Mouse (Mus musculus): ENCODE data around the gene Sh2d3c. TPM values are rescaled to one million over a fixed set of nuclear protein-coding genes. Genes with fewer than 3 reads are reported as not detected.

Sh2d3c gene
- polyA plus RNA-seq, 1 experiment = 25.3 TPM

GRCm38 (mm10) chr2:32694691-32695090, 26.2 kb upstream of the Sh2d3c start:
- no peak overlapping the region for H3K27ac ChIP-seq (ENCODE audit: insufficient read depth, low read depth, low read length)
- H3K4me1 ChIP-seq (ENCODE audit: control insufficient read depth, insufficient read depth, insufficient read length, low read length) = peaks cover 13% of the 10 kb centered on the region
- peak overlapping the region; percentile 54 for H3K4me3 ChIP-seq (ENCODE audit: low read depth, low read length)
- WGBS = 79% methylated on average over 12 of the region's 12 CpGs
- TF ChIP-seq CTCF (IDR thresholded peaks at IDR 0.05; ENCODE audit: extremely low read depth, insufficient read length, insufficient replicate concordance, low read depth, low read length) (no peak), POLR2A (IDR thresholded peaks at IDR 0.05; ENCODE audit: low read depth, low read length) (no peak)
- no peaks in the 10 kb centered on the region for H3K27me3 ChIP-seq (ENCODE audit: control insufficient read depth, insufficient read depth, low read length)
- no peaks in the 10 kb centered on the region for H3K36me3 ChIP-seq (ENCODE audit: control insufficient read depth, insufficient read depth, low read length)

- no peak for TF ChIP-seq CTCF (IDR thresholded peaks at IDR 0.05; ENCODE audit: extremely low read depth, insufficient read length, insufficient replicate concordance, low read depth, low read length)
- no peaks in the 10 kb centered on the region for H3K27me3 ChIP-seq (ENCODE audit: control insufficient read depth, insufficient read depth, low read length)
- 87% methylated on average over 6 of the region's 6 CpGs for WGBS
- no peak overlapping the region for H3K4me3 ChIP-seq (ENCODE audit: low read depth, low read length)
- peaks cover 1% of the 10 kb centered on the region for H3K36me3 ChIP-seq (ENCODE audit: control insufficient read depth, insufficient read depth, low read length)
- peaks cover 13% of the 10 kb centered on the region; the same call in 1 of the 2 replicates for H3K4me1 ChIP-seq (ENCODE audit: control insufficient read depth, insufficient read depth, insufficient read length, low read length)
- H3K27ac ChIP-seq (ENCODE audit: insufficient read depth, low read depth, low read length) = no peak overlapping the region
Observed at GRCm38 (mm10) chr2:32699680-32700079, 21.2 kb upstream of the Sh2d3c start.

- Histone ChIP-seq H3K4me1 (ENCODE audit: control insufficient read depth, insufficient read depth, insufficient read length, low read length) (peaks cover 15% of the 10 kb centered on the region; the same call in 1 of the 2 replicates), H3K4me3 (ENCODE audit: low read depth, low read length) (no peak overlapping the region), H3K27ac (ENCODE audit: insufficient read depth, low read depth, low read length) (no peak overlapping the region), H3K36me3 (ENCODE audit: control insufficient read depth, insufficient read depth, low read length) (peaks cover 13% of the 10 kb centered on the region), H3K27me3 (ENCODE audit: control insufficient read depth, insufficient read depth, low read length) (no peaks in the 10 kb centered on the region)
- no peak for TF ChIP-seq POLR2A (IDR thresholded peaks at IDR 0.05; ENCODE audit: low read depth, low read length)
- no peak for TF ChIP-seq CTCF (IDR thresholded peaks at IDR 0.05; ENCODE audit: extremely low read depth, insufficient read length, insufficient replicate concordance, low read depth, low read length)
- 89% methylated on average over 14 of the region's 14 CpGs for WGBS
Observed at GRCm38 (mm10) chr2:32700966-32701743, 19.7 kb upstream of the Sh2d3c start.

- 50% methylated on average over 8 of the region's 8 CpGs for WGBS
- Histone ChIP-seq H3K4me1 (ENCODE audit: control insufficient read depth, insufficient read depth, insufficient read length, low read length) (peaks cover 15% of the 10 kb centered on the region; the same call in 1 of the 2 replicates), H3K27me3 (ENCODE audit: control insufficient read depth, insufficient read depth, low read length) (no peaks in the 10 kb centered on the region), H3K4me3 (ENCODE audit: low read depth, low read length) (no peak overlapping the region), H3K27ac (ENCODE audit: insufficient read depth, low read depth, low read length) (0 out of 2 replicates have a peak overlapping the region, but pooled peaks have one; percentile 4), H3K36me3 (ENCODE audit: control insufficient read depth, insufficient read depth, low read length) (peaks cover 29% of the 10 kb centered on the region)
- no peak for TF ChIP-seq CTCF (IDR thresholded peaks at IDR 0.05; ENCODE audit: extremely low read depth, insufficient read length, insufficient replicate concordance, low read depth, low read length)
- no peak for TF ChIP-seq POLR2A (IDR thresholded peaks at IDR 0.05; ENCODE audit: low read depth, low read length)
Observed at GRCm38 (mm10) chr2:32703046-32703445, 17.8 kb upstream of the Sh2d3c start.

- H3K4me3 ChIP-seq (ENCODE audit: low read depth, low read length) = no peak within 1 kb of the TSS
- TF ChIP-seq CTCF (IDR thresholded peaks at IDR 0.05; ENCODE audit: extremely low read depth, insufficient read length, insufficient replicate concordance, low read depth, low read length) = no peak
- no peak for TF ChIP-seq POLR2A (IDR thresholded peaks at IDR 0.05; ENCODE audit: low read depth, low read length)
- H3K27ac ChIP-seq (ENCODE audit: insufficient read depth, low read depth, low read length) = peak within 1 kb of the TSS; percentile 4; the same call in 1 of the 2 replicates
Observed at GRCm38 (mm10) chr2:32704021-32704421, 16.8 kb upstream of the Sh2d3c start, which contains the start of gene Fpgs. Fpgs (minus strand) TSS chr2:32704145.

GRCm38 (mm10) chr2:32705018-32705417, 15.8 kb upstream of the Sh2d3c start:
- Histone ChIP-seq H3K4me3 (ENCODE audit: low read depth, low read length) (no peak overlapping the region), H3K4me1 (ENCODE audit: control insufficient read depth, insufficient read depth, insufficient read length, low read length) (peaks cover 15% of the 10 kb centered on the region; the same call in 1 of the 2 replicates), H3K36me3 (ENCODE audit: control insufficient read depth, insufficient read depth, low read length) (peaks cover 46% of the 10 kb centered on the region), H3K27me3 (ENCODE audit: control insufficient read depth, insufficient read depth, low read length) (no peaks in the 10 kb centered on the region), H3K27ac (ENCODE audit: insufficient read depth, low read depth, low read length) (no peak overlapping the region)
- WGBS = 91% methylated on average over 7 of the region's 7 CpGs
- TF ChIP-seq CTCF (IDR thresholded peaks at IDR 0.05; ENCODE audit: extremely low read depth, insufficient read length, insufficient replicate concordance, low read depth, low read length) = no peak
- TF ChIP-seq POLR2A (IDR thresholded peaks at IDR 0.05; ENCODE audit: low read depth, low read length) = no peak

More at GRCm38 (mm10) chr2:32704021-32704421, 16.8 kb upstream of the Sh2d3c start, which contains the start of gene Fpgs:
- Histone ChIP-seq H3K36me3 (ENCODE audit: control insufficient read depth, insufficient read depth, low read length) (peaks cover 38% of the 10 kb centered on the region), H3K27me3 (ENCODE audit: control insufficient read depth, insufficient read depth, low read length) (no peaks in the 10 kb centered on the region), H3K4me1 (ENCODE audit: control insufficient read depth, insufficient read depth, insufficient read length, low read length) (peaks cover 15% of the 10 kb centered on the region; the same call in 1 of the 2 replicates)
- 30% methylated on average over 2 of the region's 2 CpGs for WGBS

GRCm38 (mm10) chr2:32706971-32707370, 13.9 kb upstream of the Sh2d3c start:
- Histone ChIP-seq H3K36me3 (ENCODE audit: control insufficient read depth, insufficient read depth, low read length) (peaks cover 55% of the 10 kb centered on the region), H3K4me3 (ENCODE audit: low read depth, low read length) (no peak overlapping the region), H3K27ac (ENCODE audit: insufficient read depth, low read depth, low read length) (no peak overlapping the region), H3K4me1 (ENCODE audit: control insufficient read depth, insufficient read depth, insufficient read length, low read length) (peaks cover 15% of the 10 kb centered on the region; the same call in 1 of the 2 replicates), H3K27me3 (ENCODE audit: control insufficient read depth, insufficient read depth, low read length) (no peaks in the 10 kb centered on the region)
- WGBS = 86% methylated on average over 6 of the region's 6 CpGs
- no peak for TF ChIP-seq POLR2A (IDR thresholded peaks at IDR 0.05; ENCODE audit: low read depth, low read length)
- no peak for TF ChIP-seq CTCF (IDR thresholded peaks at IDR 0.05; ENCODE audit: extremely low read depth, insufficient read length, insufficient replicate concordance, low read depth, low read length)

Data from small intestine, adult 2 months (tissue).